Mouse (Mus musculus) NIH3T3 (cell line): Measurements from ENCODE around the gene Afg1l.

ENCODE experiments used
- DNase-seq: peaks from one replicate; pipeline ENCODE4 v3.0.0-alpha.2; 2012; ENCODE audit warnings: low read depth

The Afg1l gene

GRCm38 (mm10) chr10:42478341-42478720, at the start of gene Afg1l:
TSS of gene Afg1l (minus strand) at chr10:42478565.
- peak; percentile 99 for DNase-seq

- DNase-seq: no peak
Measured at GRCm38 (mm10) chr10:42525682-42526081, 47.3 kb upstream of the Afg1l start.

GRCm38 (mm10) chr10:42523556-42524162, 45.3 kb upstream of the Afg1l start:
- no peak for DNase-seq

GRCm38 (mm10) chr10:42522912-42523311, 44.5 kb upstream of the Afg1l start:
- no peak for DNase-seq

- DNase-seq: peak; percentile 66
Measured at GRCm38 (mm10) chr10:42521315-42521981, 43.1 kb upstream of the Afg1l start.

- no peak for DNase-seq
Measured at GRCm38 (mm10) chr10:42518363-42518762, 40.0 kb upstream of the Afg1l start.

- no peak for DNase-seq
Measured at GRCm38 (mm10) chr10:42514125-42514524, 35.8 kb upstream of the Afg1l start.

- DNase-seq: no peak
Measured at GRCm38 (mm10) chr10:42511184-42512135, 33.1 kb upstream of the Afg1l start.

GRCm38 (mm10) chr10:42510141-42510540, 31.8 kb upstream of the Afg1l start:
- DNase-seq: no peak

- DNase-seq: no peak
Measured at GRCm38 (mm10) chr10:42504096-42504710, 25.8 kb upstream of the Afg1l start.

GRCm38 (mm10) chr10:42502349-42503111, 24.2 kb upstream of the Afg1l start:
- peak; percentile 84 for DNase-seq

- peak; percentile 100 for DNase-seq
Measured at GRCm38 (mm10) chr10:42501775-42502348, 23.5 kb upstream of the Afg1l start, which contains the start of gene Snx3. TSS of gene Snx3 (plus strand) at chr10:42502030.

- DNase-seq: no peak
Measured at GRCm38 (mm10) chr10:42501161-42501560, 22.8 kb upstream of the Afg1l start.

GRCm38 (mm10) chr10:42500611-42501010, 22.2 kb upstream of the Afg1l start:
- DNase-seq: no peak

GRCm38 (mm10) chr10:42493000-42493399, 14.6 kb upstream of the Afg1l start:
- DNase-seq: no peak

- peak; percentile 43 for DNase-seq
Measured at GRCm38 (mm10) chr10:42492027-42492771, 13.8 kb upstream of the Afg1l start.

- DNase-seq: peak; percentile 74
Measured at GRCm38 (mm10) chr10:42491158-42491557, 12.8 kb upstream of the Afg1l start.

GRCm38 (mm10) chr10:42488606-42489296, 10.4 kb upstream of the Afg1l start:
- DNase-seq: no peak

- DNase-seq: no peak
Measured at GRCm38 (mm10) chr10:42480719-42481118, 2.4 kb upstream of the Afg1l start.
